Mouse (Mus musculus): ENCODE measurements around the gene Apoc4.

Apoc4 gene

DNA sequence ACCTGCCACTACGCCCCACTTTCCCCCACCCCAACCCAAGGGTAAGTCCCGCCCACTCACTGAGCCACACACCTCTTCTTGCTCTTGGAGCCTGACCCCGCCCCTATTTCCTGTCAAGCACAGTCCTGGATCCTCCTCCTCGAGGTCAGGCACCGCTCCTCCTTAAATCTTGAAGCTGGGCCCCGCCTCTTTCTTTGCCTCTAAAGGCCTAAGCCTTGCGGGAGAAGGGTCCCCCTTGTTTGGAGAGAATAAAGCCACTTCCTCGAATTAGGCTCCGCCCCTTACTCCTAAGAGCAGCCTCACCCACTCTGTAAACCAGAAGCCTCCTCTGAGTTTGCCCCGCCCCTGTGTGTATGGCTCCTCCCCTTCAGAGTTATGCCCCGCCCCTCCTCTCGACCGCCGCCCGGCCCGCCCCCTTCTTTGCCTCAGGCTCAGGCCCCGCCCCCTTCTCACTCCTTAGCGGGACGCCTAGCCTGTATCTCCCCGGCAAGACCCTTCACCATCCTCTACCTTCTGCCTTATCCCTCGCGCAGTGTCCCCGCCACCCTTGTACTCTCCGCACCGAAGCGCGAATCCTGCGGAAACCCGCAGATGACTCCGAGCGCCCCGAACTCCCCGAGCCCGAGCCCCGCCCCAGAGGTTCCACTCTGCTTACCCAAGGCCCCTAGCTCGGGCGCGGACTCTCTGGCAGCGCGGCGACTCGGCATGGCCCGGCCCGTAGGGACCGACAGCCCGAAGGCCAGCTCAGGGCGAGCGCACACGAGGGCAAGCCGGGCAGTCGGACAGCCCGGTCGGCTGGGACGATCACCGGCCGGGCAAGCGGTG is 52.5 kb downstream of the Apoc4 start:
- DNase-seq (ENCODE audit: low spot score): peak; percentile 91

DNA sequence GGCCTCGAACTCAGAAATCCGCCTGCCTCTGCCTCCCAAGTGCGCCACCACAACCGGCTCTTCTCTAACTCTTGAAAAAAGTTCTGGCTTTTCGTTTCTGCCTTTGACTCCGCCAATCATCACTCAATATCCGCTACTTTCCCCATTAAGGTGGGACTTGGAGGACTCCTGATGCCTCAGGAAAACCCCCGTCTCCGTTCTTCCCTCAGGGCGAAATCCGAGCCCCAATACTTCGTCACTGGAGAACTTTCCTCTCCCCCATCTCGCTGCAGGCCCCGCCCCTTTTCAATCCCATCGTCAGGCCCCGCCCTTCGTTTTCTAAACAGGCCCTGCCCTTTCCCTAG is 53.1 kb downstream of the Apoc4 start:
- no peak for DNase-seq (ENCODE audit: low spot score)

All from c-Kit-positive CD71-positive TER-119-positive erythroid progenitor cells, embryonic 14.5 days (primary cell).